ENCODE assay signal across 31 mouse cellular contexts in the genomic region with DNA sequence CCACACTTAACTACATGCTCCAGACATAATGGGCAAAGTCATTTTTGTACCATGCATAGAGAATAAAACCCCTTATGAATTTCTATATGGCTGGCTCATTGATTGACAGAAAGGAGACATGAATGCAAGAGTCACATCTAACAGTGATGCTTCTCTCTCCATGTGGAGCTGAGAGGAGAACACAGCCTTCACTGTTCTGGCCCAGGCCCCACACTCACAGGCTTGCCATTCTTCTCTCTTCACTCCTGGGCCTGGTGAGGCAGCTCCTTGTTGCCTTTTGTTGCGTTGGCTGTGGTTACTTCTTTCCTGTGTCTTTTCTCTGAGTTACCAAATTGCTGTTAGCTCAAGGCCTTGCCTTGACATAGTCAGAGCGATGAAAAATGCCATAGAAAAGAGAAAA. TPM values are rescaled to one million over a fixed set of nuclear protein-coding genes. Genes with fewer than 3 reads are reported as not detected.
DNase-seq lines count a peak whose midpoint lies in the region; ATAC-seq lines count a peak whose summit lies in the region.
"Had no signal": no experiment of that assay in that cellular context is flagged by ENCODE, and none has a peak within 500 bp of the region (broad histone marks: within the 10 kb centered on the region; RNA-seq: fewer than 3 reads in every experiment).

No protein-coding gene starts in this region.

- H3K4me2 ChIP-seq in forebrain, embryonic 14.5 days (ENCODE audit: low read length): no peak overlapping the region
- H3K4me2 ChIP-seq in midbrain, embryonic 12.5 days (replicated peaks): no peak overlapping the region
- H3K4me2 ChIP-seq in midbrain, embryonic 11.5 days: no peak overlapping the region
- H3K4me2 ChIP-seq in hindbrain, embryonic 16.5 days (ENCODE audit: low read length): no peak overlapping the region
- H3K4me2 ChIP-seq: heart, embryonic 13.5 days; limb, embryonic 15.5 days; liver, embryonic 15.5 days; stomach, embryonic 15.5 days had no signal

- no peaks in the 10 kb centered on the region for H3K36me3 ChIP-seq in forebrain, embryonic 14.5 days (ENCODE audit: control insufficient read depth, insufficient read depth, low read length)
- H3K36me3 ChIP-seq in forebrain, embryonic 10.5 days (replicated peaks): no peaks in the 10 kb centered on the region
- no peaks in the 10 kb centered on the region for H3K36me3 ChIP-seq in midbrain, embryonic 12.5 days
- H3K36me3 ChIP-seq in midbrain, embryonic 11.5 days (ENCODE audit: control insufficient read depth, insufficient read depth, low read length): no peaks in the 10 kb centered on the region
- no peaks in the 10 kb centered on the region for H3K36me3 ChIP-seq in hindbrain, embryonic 16.5 days (ENCODE audit: control insufficient read depth, insufficient read depth, low read length)
- H3K36me3 ChIP-seq: G1E; heart, embryonic 13.5 days; limb, embryonic 15.5 days; liver, embryonic 15.5 days; stomach, embryonic 15.5 days had no signal

- peaks cover 2% of the 10 kb centered on the region; the same call in 1 of the 2 replicates for H3K4me1 ChIP-seq in forebrain, embryonic 14.5 days (ENCODE audit: control insufficient read depth, insufficient read depth, low read length)
- no peaks in the 10 kb centered on the region for H3K4me1 ChIP-seq in forebrain, embryonic 10.5 days
- no peaks in the 10 kb centered on the region; the same call in 1 of the 2 replicates for H3K4me1 ChIP-seq in midbrain, embryonic 12.5 days
- H3K4me1 ChIP-seq in midbrain, embryonic 11.5 days (ENCODE audit: control insufficient read depth, insufficient read depth, low read length): no peaks in the 10 kb centered on the region
- no peaks in the 10 kb centered on the region for H3K4me1 ChIP-seq in hindbrain, embryonic 16.5 days (ENCODE audit: control insufficient read depth, insufficient read depth, low read depth, low read length)
- H3K4me1 ChIP-seq: heart, embryonic 13.5 days; limb, embryonic 15.5 days; liver, embryonic 15.5 days; stomach, embryonic 15.5 days had no signal

- H3K9ac ChIP-seq in forebrain, embryonic 14.5 days (ENCODE audit: low read length): no peak overlapping the region
- no peak overlapping the region for H3K9ac ChIP-seq in midbrain, embryonic 12.5 days (replicated peaks)
- no peak overlapping the region for H3K9ac ChIP-seq in midbrain, embryonic 11.5 days (ENCODE audit: low read length)
- no peak overlapping the region for H3K9ac ChIP-seq in hindbrain, embryonic 16.5 days (ENCODE audit: low read depth, low read length)
- H3K9ac ChIP-seq: heart, embryonic 13.5 days; limb, embryonic 15.5 days; liver, embryonic 15.5 days; stomach, embryonic 15.5 days had no signal

- 72% methylated on average over 2 of the region's 2 CpGs for WGBS in forebrain, embryonic 14.5 days
- WGBS in forebrain, embryonic 10.5 days: 74% methylated on average over 2 of the region's 2 CpGs
- WGBS in midbrain, embryonic 12.5 days: 85% methylated on average over 2 of the region's 2 CpGs
- WGBS in midbrain, embryonic 11.5 days: 90% methylated on average over 2 of the region's 2 CpGs
- 65% methylated on average over 2 of the region's 2 CpGs for WGBS in hindbrain, embryonic 16.5 days

- H3K9me3 ChIP-seq in forebrain, embryonic 14.5 days (replicated peaks; ENCODE audit: control insufficient read depth, low read length): no peaks in the 10 kb centered on the region
- H3K9me3 ChIP-seq in forebrain, embryonic 10.5 days: no peaks in the 10 kb centered on the region
- H3K9me3 ChIP-seq in midbrain, embryonic 12.5 days: no peaks in the 10 kb centered on the region
- no peaks in the 10 kb centered on the region for H3K9me3 ChIP-seq in midbrain, embryonic 11.5 days (ENCODE audit: control insufficient read depth, low read length)
- H3K9me3 ChIP-seq in hindbrain, embryonic 16.5 days (ENCODE audit: control insufficient read depth, low read length): no peaks in the 10 kb centered on the region
- H3K9me3 ChIP-seq: G1E; heart, embryonic 13.5 days; limb, embryonic 15.5 days; liver, embryonic 15.5 days; stomach, embryonic 15.5 days had no signal

- H3K4me3 ChIP-seq in forebrain, embryonic 14.5 days (ENCODE audit: low read depth, low read length): no peak overlapping the region
- no peak overlapping the region for H3K4me3 ChIP-seq in forebrain, embryonic 10.5 days
- no peak overlapping the region for H3K4me3 ChIP-seq in midbrain, embryonic 12.5 days
- H3K4me3 ChIP-seq in midbrain, embryonic 11.5 days (ENCODE audit: low read depth, low read length): no peak overlapping the region
- H3K4me3 ChIP-seq in hindbrain, embryonic 16.5 days (ENCODE audit: low read length): no peak overlapping the region
- H3K4me3 ChIP-seq: heart, embryonic 13.5 days; limb, embryonic 15.5 days; liver, embryonic 15.5 days; stomach, embryonic 15.5 days had no signal

- no peaks in the 10 kb centered on the region for H3K27me3 ChIP-seq in forebrain, embryonic 14.5 days (replicated peaks; ENCODE audit: control insufficient read depth, insufficient read depth, low read length)
- no peaks in the 10 kb centered on the region for H3K27me3 ChIP-seq in forebrain, embryonic 10.5 days (ENCODE audit: poor library complexity, severe bottlenecking)
- no peaks in the 10 kb centered on the region for H3K27me3 ChIP-seq in midbrain, embryonic 12.5 days
- no peaks in the 10 kb centered on the region for H3K27me3 ChIP-seq in midbrain, embryonic 11.5 days (ENCODE audit: control insufficient read depth, insufficient read depth, low read length)
- no peaks in the 10 kb centered on the region for H3K27me3 ChIP-seq in hindbrain, embryonic 16.5 days (replicated peaks; ENCODE audit: control insufficient read depth, insufficient read depth, low read length)
- H3K27me3 ChIP-seq: heart, embryonic 13.5 days; limb, embryonic 15.5 days; liver, embryonic 15.5 days; stomach, embryonic 15.5 days had no signal

- no peak for ATAC-seq in forebrain, embryonic 14.5 days
- no peak for ATAC-seq in midbrain, embryonic 12.5 days (ENCODE audit: low FRiP score, low read depth)
- no peak for ATAC-seq in midbrain, embryonic 11.5 days (ENCODE audit: low FRiP score)
- peak; percentile 50; the same call in 1 of the 2 replicates for ATAC-seq in hindbrain, embryonic 16.5 days
- no peak for ATAC-seq in megakaryocyte progenitor cell, adult 5-6 weeks (replicated peaks; ENCODE audit: poor library complexity)
- ATAC-seq: inflammation-experienced regulatory T-cells, adult 6 months had no signal

- DNase-seq in forebrain, embryonic 14.5 days (ENCODE audit: low spot score): no peak
- no peak for DNase-seq in forebrain, embryonic 10.5 days (ENCODE audit: extremely low spot score, low spot score)
- no peak for DNase-seq in midbrain, embryonic 11.5 days (ENCODE audit: low spot score, missing footprints)
- DNase-seq in brain, adult 2 months (ENCODE audit: low read depth, low spot score): peak; percentile 57
- DNase-seq in adrenal gland, postnatal 25 days: no peak
- DNase-seq: adrenal gland, postnatal 14 days; cerebellum, adult 2 months; cerebellum, postnatal 36 days; heart, adult 11 months; kidney, adult 8-10 months; kidney, postnatal 36 days; right cerebral cortex, postnatal 25 days; thymus, adult 18-20 months; thymus, postnatal 4 days had no signal

- peak overlapping the region; percentile 22; the same call in 1 of the 2 replicates for H3K27ac ChIP-seq in forebrain, embryonic 14.5 days (ENCODE audit: low read depth, low read length)
- H3K27ac ChIP-seq in forebrain, embryonic 10.5 days: no peak overlapping the region
- 0 out of 2 replicates have a peak overlapping the region, but pooled peaks have one; percentile 35 for H3K27ac ChIP-seq in midbrain, embryonic 12.5 days (replicated peaks)
- H3K27ac ChIP-seq in midbrain, embryonic 11.5 days (ENCODE audit: low read depth, low read length): no peak overlapping the region
- no peak overlapping the region for H3K27ac ChIP-seq in hindbrain, embryonic 16.5 days (ENCODE audit: low read depth, low read length)
- H3K27ac ChIP-seq: heart, embryonic 13.5 days; limb, embryonic 15.5 days; liver, embryonic 15.5 days; macrophage; stomach, embryonic 15.5 days had no signal

RNA-seq across cellular contexts. Expression of a gene that starts 23.6 kb away (rescaled TPM):
- polyA plus RNA-seq in forebrain, embryonic 14.5 days (2014; fragmentation: Nextera tagmentation; extraction: Ambion mirVana): not detected in 2 replicates
- polyA plus RNA-seq in forebrain, embryonic 10.5 days (2016; fragmentation: Nextera tagmentation; extraction: Ambion mirVana): not detected in 2 replicates
- polyA plus RNA-seq in midbrain, embryonic 12.5 days (2016; fragmentation: Nextera tagmentation; extraction: Ambion mirVana): 0.15 TPM in 1 of 2 replicates, not detected in the other
- not detected in 2 replicates for polyA plus RNA-seq in midbrain, embryonic 11.5 days (2014; fragmentation: Nextera tagmentation; extraction: Ambion mirVana)
- polyA plus RNA-seq in hindbrain, embryonic 16.5 days (2015; fragmentation: Nextera tagmentation; extraction: Ambion mirVana): 0.16 TPM in 1 of 2 replicates, not detected in the other
- total RNA-seq in megakaryocyte progenitor cell, adult 5-6 weeks (2015): not detected in 2 replicates
- not detected in 2 replicates for total RNA-seq in megakaryocyte progenitor cell, adult 5-6 weeks (2017)
- total RNA-seq in adrenal gland, postnatal 25 days (2021): not detected in 2 replicates
- total RNA-seq: adrenal gland, postnatal 14 days; gastrocnemius, adult 8-10 months; heart, postnatal 25 days; left cerebral cortex, postnatal 36 days; monocyte, adult 5-6 weeks had no signal
- polyA plus RNA-seq: cerebellum, adult 2 months; frontal cortex, adult 2 months; G1E; heart, embryonic 13.5 days; inflammation-experienced regulatory T-cells, adult 6 months; liver, embryonic 15.5 days; lung, embryonic 16.5 days; macrophage; neural tube, embryonic 14.5 days had no signal

Comparison
In these comparisons a context has a peak if more than half of its experiments do, and no peak if none do; other contexts are left out.
1. H3K27ac ChIP-seq: peak in forebrain, embryonic 14.5 days (single experiment) and midbrain, embryonic 12.5 days (single experiment); none in forebrain, embryonic 10.5 days (single experiment), midbrain, embryonic 11.5 days (single experiment) and hindbrain, embryonic 16.5 days (single experiment).